Mouse (Mus musculus): Measurements from ENCODE around the gene Agps. TPM values are rescaled to one million over a fixed set of nuclear protein-coding genes. Genes with fewer than 3 reads are reported as not detected.

Gene Agps
- total RNA-seq, 2 experiments from 2014 or later: 82.2 to 92.0 TPM

DNA sequence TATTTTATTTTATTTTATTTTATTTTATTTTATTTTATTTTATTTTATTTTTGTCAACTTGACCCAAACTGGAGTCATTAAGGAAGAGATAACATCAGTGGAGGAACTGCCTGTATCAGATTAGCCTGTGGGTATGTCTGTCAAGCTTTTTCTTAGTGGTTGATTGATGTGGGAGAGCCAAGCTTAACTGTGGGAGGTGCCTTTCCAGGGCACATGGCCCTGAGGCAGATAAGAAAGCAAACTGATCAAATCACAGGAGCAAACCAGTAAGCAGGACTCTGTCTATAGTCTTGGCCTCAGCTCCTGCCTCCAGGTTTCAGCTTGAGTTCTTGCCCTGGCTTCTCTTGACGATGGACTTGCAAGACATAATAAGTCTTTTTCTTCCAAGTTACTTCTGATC is 6.4 kb upstream of the Agps start:
- ATAC-seq (ENCODE audit: poor library complexity, severe bottlenecking): no peak

DNA sequence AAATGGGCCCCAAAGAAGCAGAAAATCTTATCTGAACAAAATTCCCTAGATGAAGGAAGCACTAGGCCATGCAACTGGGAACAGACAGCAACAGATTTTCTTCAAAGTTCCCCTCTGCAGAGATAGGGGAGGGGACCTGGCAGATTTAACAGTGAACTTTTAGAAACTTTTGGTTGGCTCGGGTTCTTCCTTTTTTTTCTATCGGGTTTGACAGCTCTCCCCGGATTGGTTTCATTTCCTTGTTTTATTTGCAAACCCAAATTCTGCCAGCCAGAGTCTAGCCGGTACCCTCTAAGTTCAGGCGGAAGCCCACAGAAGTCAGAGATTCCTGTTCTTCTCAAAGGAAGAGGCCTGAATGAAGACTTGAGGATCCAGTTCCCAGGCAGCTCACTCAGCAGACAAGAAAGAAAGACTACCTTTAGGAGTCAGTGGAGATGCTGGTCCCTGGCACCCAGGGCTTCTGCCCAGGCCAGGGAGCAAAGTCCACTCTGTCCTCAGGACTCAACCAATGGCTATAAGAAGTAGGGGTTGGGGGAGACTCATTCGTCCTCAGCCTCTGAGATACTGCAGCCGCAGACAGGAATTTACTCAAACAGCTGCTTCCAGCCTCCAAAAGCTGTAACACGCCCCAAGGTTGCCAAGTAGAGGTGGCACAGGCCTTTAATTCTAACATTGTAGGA is 2.9 kb upstream of the Agps start:
- peak; percentile 40 for ATAC-seq (ENCODE audit: poor library complexity, severe bottlenecking)

DNA sequence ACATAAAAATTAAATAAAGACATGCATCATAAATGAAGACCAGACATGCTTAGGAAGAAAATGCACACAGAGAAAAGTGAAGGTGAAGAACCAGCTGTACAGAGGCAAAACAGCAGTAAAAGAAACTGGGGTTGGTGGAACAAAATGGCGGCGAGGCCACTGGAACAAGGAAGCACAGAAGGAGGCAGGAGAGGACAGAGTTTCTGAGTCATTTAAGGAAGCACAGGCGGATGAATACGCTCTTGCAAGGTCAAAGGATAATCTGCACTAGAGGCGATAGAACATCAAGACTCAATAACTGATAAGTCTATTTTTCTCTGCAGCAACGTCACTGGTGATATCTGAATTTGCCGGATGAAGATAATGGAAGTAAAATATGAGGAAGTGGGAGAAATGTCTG is 1.7 kb upstream of the Agps start:
- ATAC-seq (ENCODE audit: poor library complexity, severe bottlenecking): no peak

DNA sequence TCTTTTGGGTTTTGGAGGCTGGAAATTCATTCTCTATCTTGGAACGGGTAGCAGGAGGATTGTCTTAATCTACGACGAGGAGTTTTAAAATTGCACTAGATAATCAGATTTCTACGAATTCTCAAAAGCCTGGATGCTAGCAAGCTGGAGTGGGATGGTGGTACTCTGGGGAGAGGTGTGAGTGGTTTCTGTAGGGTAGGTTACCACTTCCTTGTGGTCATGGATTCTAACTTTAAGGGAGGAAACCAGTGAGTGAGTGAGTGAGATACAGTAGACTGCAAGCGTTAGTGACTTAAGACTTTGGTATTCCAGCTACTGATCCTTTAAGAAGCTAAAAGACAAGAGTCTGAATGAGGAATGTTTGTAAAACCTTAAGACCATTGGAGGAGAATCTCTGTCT is 804 bp downstream of the Agps start:
- no peak for ATAC-seq (ENCODE audit: poor library complexity, severe bottlenecking)

DNA sequence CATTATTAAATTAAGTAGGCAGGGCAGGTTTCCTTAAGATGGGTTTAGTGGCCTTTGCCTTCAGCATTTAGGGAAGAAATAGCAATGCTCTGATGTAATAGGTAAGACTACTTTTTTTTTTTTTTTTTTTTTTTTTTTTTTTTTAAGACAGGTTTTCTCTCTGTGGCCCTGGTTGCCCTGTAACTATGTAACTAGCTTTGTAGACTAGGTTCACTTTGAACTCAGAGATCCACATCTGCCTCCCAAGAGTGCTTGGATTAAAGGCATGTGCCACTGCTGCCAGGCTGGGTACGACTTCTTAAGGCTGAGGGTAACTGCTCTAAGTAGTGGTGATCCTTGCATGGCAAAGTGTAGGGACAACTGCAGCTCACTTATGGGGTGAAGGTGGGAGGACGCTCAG is 2.5 kb downstream of the Agps start:
- no peak for ATAC-seq (ENCODE audit: poor library complexity, severe bottlenecking)

DNA sequence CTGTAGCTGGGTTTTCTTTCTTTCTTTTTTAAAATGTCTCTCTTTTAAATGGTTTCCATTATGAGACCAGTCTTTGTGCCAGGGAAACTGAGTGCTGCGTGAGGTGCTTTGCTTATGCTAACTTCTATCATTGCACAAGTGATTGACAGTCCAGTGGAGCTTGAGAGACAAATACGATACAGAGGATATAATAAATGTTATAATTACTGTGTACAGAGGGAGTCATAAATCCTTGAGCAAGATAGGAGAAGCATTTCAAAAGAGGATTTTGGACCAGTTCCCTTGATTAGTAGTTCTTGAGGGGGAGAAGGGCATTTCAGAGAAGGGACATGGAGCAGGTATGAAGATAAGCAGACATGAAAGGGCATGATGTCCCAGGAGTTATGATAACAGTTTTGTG is 10.3 kb downstream of the Agps start:
- no peak for ATAC-seq (ENCODE audit: poor library complexity, severe bottlenecking)

DNA sequence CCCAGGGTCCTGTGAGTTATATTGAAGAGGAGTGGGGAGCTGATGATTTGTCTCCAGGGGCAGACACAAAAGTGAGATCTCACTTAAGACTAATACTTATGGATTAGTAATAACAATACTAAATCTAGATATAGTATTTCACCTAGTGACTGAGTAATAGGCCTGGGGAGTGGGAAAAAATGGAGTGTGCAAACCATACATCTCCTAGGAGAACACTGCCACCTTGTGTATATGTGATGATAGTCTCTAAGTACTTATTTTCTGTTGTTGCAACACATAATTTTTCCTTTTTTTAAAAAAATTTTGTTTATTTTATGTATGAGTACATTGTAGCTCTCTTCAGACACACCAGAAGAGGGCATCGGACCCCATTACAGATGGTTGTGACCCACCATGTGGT is 15.7 kb downstream of the Agps start:
- peak; percentile 77 for ATAC-seq (ENCODE audit: poor library complexity, severe bottlenecking)

DNA sequence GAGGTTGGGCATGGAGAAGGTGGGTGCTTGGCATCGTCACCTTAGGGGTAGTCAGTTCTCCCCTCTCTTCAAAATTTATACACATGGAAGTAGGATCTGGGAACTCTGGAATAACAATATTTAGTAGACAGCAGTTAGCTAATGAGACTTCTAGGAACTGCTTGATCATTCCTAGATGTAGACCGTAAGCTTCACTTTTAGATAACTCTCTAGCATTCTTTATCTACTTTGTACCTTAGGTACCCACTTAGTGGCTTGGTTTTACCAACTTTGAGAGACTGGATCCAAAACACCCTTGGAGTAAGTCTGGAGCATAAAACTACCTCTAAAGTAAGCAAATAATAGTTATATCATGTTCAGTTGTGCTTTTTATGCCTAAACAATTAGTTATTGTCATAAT is 20.5 kb downstream of the Agps start:
- ATAC-seq (ENCODE audit: poor library complexity, severe bottlenecking): no peak

DNA sequence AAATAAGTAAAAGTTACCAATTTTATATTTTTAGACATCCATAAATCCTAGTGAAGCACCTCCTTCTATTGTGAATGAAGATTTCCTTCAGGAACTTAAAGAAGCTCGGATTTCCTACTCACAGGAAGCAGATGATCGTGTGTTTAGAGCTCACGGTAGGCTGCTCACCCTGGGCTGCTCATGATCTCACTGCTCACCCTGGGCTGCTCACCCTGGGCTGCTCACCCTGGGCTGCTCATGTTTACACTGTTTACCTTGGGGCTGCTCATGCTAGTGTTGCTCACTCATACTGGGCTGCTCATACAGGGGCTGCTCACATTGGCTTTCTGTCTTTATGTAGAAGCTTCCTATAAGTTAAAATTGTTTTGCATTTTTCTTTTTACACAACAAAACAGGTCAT is 22.2 kb downstream of the Agps start:
- no peak for ATAC-seq (ENCODE audit: poor library complexity, severe bottlenecking)

DNA sequence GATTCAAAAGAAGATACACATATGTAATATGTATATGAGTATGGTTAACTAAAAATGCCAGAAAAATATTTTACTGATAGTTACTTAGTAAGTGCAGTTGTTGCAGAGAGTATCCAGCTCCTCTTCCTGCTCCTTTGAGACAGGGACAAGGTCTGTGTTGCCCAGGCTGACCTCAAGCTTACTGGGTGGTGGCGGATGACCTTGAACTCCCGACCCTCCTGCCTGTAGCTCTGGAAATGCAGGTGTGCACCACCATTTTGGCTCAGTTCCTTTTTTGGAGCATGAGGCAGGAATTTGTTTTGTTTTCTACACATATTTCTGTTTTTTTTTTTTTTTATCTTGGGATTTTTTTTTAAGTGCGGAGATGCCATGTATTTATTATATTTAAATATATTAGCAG is 29.1 kb downstream of the Agps start:
- ATAC-seq (ENCODE audit: poor library complexity, severe bottlenecking): no peak

DNA sequence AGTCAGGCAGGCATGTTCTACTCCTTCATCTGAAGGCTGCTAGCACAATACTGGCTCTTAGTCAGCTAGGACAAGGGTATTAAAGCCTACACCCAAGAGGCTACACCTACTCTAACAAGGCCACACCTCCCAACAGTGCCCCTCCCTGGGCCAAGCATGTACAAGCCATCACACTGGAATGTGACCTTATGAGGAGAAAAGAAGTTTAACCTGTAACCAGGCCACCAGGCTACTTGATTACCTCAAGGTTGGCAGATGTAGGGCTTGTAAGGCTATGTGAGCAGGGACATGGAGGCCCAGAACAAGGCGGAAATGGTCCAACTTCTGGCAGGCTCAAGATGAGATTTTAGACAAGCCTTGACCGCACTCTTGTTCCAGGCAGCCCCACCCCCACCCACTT is 37.6 kb downstream of the Agps start:
- ATAC-seq (ENCODE audit: poor library complexity, severe bottlenecking): no peak

DNA sequence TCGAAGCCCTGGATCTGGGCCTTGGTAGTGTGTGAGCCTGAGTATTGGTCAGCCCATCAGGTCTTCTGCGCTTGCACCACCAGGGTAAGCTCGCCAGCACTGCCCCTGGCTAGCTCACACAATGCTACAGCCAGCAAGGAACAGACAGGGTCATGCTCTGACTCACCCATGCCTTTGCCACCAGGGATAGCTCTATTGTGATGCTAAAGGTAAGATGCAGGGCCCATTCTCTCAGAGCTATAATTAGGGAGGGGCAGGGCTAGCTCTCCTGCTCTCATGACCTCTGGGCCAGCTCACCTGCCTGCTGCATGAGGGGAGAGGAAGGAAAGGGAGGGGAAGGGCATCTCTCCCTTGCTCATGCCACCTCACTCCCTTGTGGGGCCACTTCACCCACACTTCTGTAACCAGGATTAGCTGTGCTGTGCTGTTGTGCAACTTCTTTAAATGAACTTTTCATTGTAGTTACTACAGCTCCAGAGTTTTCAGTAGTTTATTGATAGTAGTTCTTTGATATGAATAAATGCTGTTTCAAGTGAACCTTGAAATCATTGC is 42.1 kb downstream of the Agps start:
- ATAC-seq (ENCODE audit: poor library complexity, severe bottlenecking): no peak

DNA sequence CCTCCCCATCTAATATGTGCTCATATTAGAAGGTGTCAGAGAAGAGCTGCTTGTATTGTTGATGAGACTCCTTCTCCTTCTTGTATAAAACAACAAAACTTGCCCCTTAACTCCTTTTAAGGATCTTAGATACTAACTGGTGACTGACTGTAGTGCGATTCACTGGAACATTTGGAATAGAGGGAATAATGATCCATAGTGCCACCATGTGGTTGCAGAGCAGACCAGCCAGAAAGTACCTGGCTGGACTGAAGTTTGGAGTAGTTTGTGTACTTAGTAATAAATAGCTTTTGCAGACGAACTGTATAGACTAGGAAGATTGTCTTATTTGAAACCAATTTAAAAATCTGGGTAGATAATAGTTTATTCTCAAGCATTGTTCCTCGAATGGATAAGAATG is 47.8 kb downstream of the Agps start:
- no peak for ATAC-seq (ENCODE audit: poor library complexity, severe bottlenecking)

DNA sequence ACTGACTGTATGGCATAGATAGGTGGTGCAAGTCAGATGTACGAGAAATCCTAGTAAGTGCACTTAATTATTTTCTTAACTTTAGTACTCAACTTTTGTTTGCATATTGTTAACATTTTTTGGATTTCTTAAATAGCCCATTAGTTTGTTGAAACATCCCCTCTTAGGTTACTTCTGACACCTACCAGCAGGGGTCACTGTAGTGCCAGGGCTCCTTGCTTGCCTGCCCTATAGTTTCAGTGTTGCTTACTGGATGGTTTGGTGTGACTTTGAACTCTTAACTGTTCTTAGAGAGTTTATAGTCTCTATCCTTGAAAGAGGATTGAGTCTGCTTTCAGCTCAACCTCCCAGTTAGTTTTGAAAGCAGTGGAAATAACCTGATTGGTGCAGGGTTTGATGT is 51.6 kb downstream of the Agps start:
- peak; percentile 73 for ATAC-seq (ENCODE audit: poor library complexity, severe bottlenecking)

DNA sequence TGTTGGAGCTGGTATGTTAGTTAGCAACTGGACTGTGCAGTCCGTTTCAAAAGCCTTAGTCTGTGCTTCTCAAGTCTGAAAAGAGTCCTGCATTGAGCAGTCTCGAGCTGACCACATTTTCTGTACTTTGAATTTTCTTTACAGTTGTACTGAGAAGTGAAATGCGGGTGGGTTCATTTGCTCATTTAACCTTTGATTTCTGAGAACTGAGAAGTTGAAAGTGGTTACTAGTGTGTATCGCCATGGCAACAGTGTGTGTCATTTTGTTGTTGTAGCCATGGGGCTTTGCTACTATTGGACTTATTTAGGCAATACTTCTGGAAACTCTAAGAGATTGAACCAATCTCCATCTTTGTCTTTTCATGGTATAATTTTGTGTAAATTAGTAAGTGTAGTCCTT is 60.0 kb downstream of the Agps start:
- ATAC-seq (ENCODE audit: poor library complexity, severe bottlenecking): peak; percentile 43; the same call in 1 of the 2 replicates

DNA sequence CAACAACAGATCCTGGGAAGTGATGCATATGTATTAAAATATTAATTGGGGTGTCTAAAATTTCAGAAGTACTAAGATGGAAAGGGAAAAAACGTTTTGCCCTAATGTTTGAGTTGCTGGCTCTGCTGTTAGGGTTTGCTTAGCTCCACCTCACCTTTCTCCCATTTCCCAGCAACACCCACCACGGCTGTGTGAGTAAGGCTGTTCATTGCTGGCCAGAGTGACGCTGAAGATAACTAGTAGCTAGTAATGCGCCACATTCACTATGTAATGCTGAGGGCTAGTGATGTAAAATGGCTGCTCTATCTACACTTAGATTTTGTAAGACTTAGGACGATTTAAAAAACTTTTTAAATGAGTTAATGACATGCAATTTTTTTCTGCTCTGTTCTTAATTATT is 63.7 kb downstream of the Agps start:
- no peak for ATAC-seq (ENCODE audit: poor library complexity, severe bottlenecking)

DNA sequence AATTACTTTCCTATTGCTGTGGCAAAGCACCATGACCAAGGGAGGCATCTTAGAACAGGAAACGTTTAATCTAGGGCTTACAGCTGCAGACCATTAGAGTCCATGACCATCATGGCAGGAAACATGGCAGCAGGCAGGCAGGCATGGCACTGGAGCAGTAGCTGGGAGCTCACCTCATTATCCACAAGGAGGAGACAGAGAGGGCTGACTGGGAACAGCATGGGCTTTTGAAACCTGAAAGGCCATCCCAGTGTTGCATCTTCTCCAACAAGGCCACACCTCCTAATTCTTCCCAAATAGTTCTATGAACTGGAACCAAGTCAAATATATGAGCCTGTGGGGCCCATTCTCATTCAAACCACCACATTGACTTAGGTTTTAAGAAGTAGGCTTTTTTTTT is 68.3 kb downstream of the Agps start:
- no peak for ATAC-seq (ENCODE audit: poor library complexity, severe bottlenecking)

DNA sequence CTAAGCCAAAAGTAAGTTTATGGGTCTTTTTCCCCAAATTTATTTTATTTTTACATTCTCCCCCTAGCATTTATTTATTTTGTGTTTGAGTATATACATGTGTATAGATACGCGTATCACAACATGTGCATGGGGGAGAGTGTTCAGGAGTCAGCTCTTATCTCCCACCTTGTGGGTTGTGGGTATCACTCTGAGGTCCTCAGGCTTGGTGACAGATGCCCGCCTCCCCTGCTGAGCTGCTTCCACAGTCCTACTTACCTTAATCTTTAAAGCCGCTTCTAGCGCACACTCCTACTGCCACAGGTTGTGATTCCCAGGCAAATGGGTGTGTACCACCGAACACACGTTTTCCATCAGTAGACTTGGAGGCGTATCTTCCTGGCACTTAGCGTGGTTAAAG is 69.9 kb downstream of the Agps start:
- no peak for ATAC-seq (ENCODE audit: poor library complexity, severe bottlenecking)

DNA sequence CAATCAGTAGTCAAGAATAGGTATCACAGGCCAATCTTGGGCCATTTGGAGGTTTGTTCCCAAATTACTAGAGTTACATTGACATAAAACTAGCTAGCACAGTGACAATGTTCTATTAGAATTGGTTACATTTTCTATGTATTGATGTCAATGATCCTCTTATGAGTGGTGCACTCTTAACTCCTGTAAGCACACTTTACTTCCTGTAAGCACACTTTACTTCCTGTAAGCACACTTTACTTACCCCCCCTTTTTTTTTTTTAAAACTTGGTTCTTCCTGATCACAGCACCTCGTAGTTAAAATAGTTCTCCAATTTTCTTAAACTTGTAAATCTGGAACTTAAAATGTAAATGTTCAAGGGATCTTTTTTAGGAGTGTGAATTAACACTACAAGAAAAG is 75.2 kb downstream of the Agps start:
- ATAC-seq (ENCODE audit: poor library complexity, severe bottlenecking): no peak

DNA sequence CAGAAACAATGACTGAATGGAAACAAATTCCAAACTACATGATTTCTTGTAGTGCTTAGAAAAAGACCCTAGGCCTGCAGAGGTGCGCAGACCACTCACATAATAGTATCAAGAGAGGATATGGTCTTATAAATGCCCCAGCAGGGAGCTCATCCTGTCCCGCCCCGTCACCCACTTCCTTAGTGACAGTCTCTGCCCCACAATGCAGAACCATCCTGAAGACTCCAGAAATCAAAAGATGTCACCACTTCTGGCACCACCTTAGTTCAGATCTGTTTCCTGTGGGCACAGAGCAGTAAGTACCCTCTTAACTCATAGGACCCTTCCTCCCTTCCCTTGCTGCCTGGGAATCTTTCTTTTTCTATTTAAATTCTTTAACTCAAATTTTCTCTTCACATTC is 83.1 kb downstream of the Agps start:
- ATAC-seq (ENCODE audit: poor library complexity, severe bottlenecking): no peak

DNA sequence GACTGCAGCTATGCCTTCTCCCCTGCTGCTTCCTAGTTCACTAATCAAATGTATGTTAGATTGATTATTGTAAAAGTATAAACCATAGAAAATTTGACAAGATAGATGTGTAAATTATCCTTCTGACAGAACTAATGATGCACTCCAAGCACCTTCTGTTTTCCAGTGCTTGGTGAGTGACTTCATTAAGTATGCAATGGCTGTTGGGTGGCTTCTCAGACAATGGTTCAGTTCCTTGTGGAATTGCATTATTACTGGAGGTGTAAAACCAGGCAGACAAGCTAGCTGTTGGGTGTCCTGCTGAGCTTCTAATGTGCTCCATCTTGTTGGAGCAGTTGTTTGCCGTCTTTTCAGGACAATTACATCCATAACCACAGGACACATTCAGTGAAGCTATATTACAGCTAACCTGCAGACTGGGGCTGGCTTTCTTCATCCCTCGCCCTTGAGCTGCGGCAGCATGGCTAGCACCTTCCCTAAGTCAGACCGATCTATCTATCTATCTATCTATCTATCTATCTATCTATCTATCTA is 91.9 kb downstream of the Agps start:
- ATAC-seq (ENCODE audit: poor library complexity, severe bottlenecking): no peak

DNA sequence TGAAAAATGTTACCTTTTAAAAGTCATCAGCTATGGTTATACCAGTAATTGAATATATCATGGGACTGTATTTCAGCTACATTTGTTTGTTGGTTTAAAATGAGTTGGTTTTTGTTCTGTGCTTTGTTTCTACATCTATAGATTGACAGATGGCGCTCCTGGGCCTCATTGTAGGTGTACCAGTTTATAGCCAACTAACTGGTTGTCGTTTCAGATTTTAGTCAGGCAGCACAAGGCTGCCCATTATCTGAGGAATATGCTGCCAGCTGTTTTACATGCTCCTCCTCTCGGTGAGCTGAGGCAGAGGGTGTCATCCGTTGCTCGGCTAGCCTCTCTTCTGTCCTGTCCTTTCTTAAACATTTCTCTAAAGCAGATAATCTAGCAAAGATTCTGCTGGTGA is 94.1 kb downstream of the Agps start:
- ATAC-seq (ENCODE audit: poor library complexity, severe bottlenecking): no peak

DNA sequence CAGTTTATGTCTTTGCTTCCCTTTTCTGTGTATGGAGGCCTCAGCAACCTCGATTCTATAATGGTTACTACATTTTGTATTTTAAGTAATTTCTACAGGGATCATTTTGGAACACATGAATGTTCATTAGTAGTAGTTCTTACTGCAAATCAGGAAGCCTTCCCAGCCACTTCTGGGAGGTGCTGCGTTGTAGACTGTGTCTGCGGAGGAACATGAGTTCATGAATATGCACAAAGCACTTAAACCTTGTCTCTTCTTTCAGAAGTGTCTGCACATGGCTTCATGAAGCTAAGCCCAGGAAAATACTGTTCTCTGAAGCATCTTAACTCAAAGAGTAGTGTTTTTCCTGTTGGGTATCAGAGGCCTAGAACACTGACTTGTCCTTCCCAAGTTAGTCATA is 96.0 kb downstream of the Agps start:
- ATAC-seq (ENCODE audit: poor library complexity, severe bottlenecking): no peak

Measured in megakaryocyte, adult 5-6 weeks (primary cell).